Mouse (Mus musculus) hematopoietic stem cell, adult 5-6 weeks (primary cell): ENCODE data around the gene Tamm41. TPM values are rescaled to one million over a fixed set of nuclear protein-coding genes. Genes with fewer than 3 reads are reported as not detected.

Experiments used
- ATAC-seq, 2 experiments: fragments of 125-278 bp in 1 of 2; replicated peaks in 1 of 2; 2 replicates each; pipeline ENCODE4 v1.8.0; 2016 to 2017; ENCODE audit warnings: inconsistent platforms in 2 of 2, mild to moderate bottlenecking in 2 of 2, moderate number of reproducible peaks in 2 of 2, low read depth in 1 of 2, moderate TSS enrichment in 1 of 2; ENCODE audit not compliant: low FRiP score in 2 of 2, poor library complexity in 2 of 2, severe bottlenecking in 2 of 2, insufficient read depth in 1 of 2, low TSS enrichment in 1 of 2
- total RNA-seq: library from RNA; stranded (forward); fragments of 172-1452, 232-1000 nt; gene quantifications from 2 replicates; pipeline ENCODE4 v1.2.3, GENCODE M21; 2017

The Tamm41 gene
- total RNA-seq, 1 experiment from 2014 or later: 53.1 TPM

GRCm38 (mm10) chr6:114993659-114994058 lies 44.0 kb downstream of the Tamm41 start:
- ATAC-seq: no peak

DNA sequence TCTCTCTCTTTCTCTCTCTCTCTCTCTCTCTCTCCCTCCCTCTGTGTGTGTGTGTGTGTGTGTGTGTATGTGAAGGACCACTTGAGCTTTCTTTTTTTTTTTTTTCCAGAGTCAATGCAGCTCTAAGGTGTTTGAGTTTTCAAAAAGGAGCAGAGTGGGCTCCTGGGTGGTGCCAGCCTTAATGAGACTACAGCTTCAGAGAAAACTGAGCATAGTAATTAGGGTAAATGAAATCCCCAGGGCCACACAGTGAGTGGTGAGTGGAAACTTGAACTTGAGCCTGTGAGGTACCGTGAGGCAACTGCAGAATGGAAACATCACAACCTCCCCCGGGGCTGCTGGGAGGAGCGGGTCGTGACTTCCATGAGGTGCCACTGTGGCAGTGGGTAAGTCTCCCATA lies 45.8 kb downstream of the Tamm41 start:
- no peak for ATAC-seq

- peak; percentile 77 to 85 for ATAC-seq
Observed at GRCm38 (mm10) chr6:114988619-114988980, 49.1 kb downstream of the Tamm41 start.

DNA sequence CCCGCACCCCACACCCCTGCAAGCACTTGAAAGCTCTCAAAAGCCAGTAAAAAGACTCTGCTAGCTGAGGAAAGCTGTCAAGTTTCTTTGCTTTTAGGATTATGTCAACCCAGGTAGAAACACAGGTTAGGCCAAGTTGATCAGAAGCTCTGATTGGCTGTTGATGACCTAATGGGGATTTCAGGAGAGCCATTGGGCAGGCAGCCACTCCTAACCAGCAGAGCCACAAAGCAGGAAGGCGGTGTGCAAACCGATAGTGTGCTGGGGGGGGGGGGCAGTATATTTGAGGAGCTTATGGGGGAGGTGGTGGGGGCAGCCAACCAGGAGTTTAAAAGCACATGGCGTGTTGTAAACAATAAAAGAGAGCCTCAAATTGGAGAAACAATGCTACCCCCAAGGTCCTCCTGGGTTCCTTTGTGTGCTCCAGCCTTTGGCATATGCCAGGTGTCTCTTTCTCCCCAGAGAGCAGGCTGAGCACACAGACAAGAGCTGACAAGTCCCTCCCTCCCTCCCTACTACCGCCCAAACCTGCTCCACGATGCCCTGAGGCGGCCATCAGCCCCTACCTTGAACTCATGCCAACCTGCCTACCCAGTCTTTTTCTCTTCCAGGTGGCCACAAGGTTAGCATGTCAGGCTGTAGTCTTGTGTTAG lies 49.6 kb downstream of the Tamm41 start:
- no peak for ATAC-seq

GRCm38 (mm10) chr6:114982671-114983070 lies 55.0 kb downstream of the Tamm41 start:
- no peak for ATAC-seq

DNA sequence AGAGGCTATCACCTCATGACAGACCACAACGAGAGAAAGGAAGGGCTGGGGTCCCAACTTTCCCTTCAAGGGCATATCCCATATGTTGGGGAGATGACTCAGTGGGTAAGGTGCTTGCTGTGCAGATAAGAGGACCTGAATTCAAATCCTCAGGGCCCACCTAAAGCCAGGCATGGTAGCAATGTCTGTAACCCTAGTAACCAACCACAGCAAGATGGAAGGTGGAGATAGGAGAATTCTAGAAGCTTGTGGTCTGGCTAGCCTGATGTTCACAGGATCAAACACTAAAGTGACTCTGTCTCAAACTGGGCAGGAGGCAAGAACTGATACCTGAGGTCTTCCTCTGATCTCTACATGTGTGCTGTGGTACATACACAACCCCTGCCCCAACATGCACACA lies 58.0 kb downstream of the Tamm41 start:
- no peak for ATAC-seq

DNA sequence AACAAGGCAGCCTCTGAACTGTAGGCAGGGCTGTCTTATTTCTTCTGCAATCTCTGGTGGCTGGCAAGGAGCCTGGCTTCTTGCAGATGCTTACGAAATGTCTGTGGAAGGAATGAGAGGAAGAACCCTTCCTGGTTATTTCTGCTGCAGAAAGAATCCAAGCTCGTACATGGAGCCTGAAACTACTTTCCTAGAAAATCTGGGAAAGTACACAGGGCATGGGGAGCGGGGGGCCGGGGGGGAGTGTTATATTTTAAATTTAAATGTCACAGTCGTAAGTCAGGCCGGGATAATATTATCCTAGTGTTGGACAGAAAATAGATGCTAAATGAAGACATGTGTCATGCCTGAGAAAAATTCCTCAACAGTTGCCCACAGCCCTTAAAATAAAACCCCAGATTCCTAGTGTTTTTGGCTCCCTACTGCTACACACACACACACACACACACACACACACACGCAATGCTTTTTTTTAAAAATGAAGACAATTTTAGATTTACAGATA lies 60.7 kb downstream of the Tamm41 start:
- ATAC-seq: no peak

DNA sequence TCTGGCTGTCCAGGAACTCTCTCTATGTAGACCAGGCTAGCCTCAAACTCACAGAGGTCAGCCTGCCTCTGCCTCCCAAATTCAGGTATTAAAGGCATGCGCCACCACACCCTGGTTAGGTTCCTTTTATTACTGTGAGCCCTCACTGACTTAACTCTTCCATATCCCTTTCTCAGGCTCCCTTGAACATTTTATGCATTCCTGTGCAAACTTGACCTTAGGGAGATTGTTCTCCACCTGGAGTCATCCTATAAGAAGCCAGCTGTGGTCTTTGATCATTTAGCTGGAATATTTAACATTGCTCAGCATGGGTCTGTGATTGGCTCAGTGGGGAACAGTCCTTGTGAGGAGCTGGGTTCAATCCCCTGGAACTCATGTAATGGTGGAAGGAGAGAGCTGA lies 63.3 kb downstream of the Tamm41 start:
- no peak for ATAC-seq

DNA sequence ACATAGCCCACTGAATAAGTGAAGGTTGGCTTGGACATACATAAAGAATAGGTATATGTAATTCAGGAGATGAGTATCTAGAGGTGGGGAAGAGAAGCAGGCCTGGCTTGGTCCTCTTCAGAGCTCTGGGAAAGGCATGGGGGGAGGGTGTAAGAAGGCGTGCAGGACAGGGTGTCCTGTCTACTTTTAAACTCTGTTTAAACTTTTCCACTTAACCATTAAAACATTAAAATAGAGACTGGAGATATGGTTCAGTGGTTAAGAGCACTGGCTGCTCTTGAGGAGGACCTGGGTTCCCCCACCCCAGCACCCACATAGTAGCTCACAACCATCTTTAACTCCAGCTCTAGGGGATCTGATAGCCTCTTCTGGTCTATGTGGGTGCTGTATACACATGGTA lies 64.7 kb downstream of the Tamm41 start:
- no peak for ATAC-seq

DNA sequence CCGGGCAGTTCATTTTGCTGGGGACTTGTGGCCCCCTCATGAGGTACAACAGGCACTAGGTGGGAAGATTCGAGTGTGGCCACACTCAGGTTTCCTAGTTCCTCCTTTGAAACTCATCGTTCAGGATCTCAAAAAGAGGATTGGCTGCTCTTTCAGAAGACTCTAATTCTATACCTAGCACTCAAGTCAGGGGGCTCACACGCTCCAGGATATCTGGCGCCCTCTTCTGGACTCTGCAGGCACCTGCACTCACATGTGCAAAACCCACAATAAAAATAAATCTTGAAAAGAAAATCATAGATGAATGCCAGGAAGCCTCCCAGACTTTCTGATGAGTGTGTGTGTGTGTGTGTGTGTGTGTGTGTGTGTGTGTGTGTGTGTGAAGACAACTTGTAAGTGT lies 66.8 kb downstream of the Tamm41 start:
- no peak for ATAC-seq

DNA sequence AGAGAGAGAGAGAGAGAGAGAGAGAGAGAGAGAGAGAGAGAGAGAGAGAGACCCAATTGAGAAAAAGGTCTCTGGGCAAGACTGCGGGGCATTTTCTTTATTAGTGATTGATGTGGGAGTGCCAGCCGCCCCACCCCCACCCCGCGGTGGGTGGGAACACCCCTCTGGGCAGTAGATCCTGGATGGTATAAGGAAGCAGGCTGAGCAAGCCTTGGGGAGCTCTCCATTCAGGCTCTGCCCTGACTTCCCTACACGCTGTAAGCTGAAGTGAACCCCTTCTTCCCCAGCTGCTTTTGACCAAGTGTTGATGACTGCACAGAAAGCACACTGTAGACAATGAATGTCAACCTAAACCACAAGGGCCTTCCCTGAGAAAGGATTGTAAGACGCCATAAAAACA lies 67.3 kb downstream of the Tamm41 start:
- ATAC-seq: no peak

DNA sequence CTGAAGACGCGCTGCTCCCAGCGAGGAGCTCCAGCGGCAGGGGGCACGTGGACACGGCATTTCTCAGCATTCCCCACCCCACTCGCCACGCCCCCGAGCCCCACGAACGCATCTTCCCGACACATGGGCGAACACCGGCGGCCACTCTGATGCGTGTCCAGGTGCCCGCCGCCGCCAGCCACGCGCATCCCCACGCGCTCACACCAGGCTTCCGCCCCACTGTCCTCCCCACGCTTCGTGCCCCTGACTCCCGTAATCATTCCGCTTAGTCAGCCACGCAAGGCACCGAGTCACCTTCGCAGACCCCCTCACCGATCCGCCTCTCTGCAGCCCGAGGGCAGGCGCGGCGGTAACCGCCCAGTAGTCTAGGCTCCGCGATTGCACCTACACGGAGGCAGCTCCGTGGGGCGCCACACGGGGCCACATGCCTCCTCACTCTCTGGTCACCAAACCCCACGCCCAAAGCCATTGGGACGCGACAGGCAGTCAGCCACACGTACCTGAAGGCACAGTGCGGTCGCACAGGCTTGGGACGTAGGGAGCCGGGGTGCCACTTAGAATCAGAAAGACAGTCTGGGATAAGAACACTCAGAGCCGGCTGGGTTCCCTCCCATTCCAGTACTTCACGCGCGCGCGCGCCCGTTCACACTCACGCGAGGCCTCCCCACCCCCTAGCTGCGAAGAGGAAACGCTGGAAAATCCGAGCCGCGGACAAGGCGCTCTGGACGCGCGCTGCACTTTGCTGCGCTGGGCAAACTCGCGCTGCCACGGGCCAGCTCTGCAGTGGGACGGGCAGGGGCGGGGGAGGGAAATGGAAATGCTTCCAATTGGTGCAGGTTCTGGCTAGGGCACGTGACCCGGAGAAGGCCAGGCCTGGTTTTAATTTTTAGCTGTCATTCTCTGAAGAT lies 68.2 kb downstream of the Tamm41 start, which contains the start of gene Vgll4:
Vgll4 (minus strand) TSS at position 782 of the 908 bp plus-strand sequence.
- peak in 1 of 2 experiments; percentile 41; a peak in 2 of 4 replicates for ATAC-seq

DNA sequence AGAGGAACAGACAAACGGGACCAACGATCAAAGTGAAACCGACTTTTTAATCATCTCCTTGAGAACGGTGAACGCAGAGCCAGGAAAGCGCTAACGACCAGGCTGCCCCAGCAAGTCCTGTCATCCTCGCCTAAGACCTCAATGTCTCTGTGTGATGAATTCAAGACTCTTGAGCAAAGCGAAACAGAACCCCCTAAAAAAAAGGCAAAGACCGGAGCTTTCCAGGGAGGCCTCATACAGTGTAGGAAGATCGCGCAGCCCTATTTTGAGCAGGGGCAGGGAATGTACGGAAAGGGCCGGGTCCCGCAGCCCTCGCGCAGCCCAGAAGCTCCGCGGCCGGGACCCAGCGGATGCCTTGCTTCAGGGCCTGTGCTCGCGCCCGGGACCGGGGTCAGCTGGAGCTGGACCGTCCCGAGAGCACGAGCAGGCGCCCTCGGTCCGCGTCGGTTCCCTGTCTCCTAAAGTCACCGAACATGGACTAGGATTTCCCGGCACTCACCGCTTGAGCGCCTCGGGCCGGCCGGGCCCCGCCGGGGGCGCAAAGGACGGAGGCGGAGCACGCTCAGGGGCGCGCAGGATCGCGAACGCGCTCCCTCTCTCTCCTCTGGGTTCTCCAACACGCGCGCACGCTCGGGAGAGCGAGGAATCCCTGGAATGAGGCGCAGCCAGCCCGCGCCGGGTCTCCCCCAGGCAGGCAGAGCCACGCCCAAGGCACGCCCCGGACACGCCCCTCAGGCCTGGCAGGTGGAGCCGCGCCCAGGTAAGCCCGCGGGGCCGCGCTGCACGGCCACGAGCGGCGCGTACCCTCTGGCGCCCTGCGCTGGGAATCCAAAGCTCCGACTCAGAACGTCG lies 69.1 kb downstream of the Tamm41 start:
- ATAC-seq: peak in 1 of 2 experiments; percentile 13; a peak in 1 of 4 replicates

- no peak for ATAC-seq
Observed at GRCm38 (mm10) chr6:114967623-114968022, 70.1 kb downstream of the Tamm41 start.

GRCm38 (mm10) chr6:114966396-114967154 lies 71.1 kb downstream of the Tamm41 start:
- no peak for ATAC-seq

GRCm38 (mm10) chr6:114965802-114966201 lies 71.9 kb downstream of the Tamm41 start:
- ATAC-seq: no peak

DNA sequence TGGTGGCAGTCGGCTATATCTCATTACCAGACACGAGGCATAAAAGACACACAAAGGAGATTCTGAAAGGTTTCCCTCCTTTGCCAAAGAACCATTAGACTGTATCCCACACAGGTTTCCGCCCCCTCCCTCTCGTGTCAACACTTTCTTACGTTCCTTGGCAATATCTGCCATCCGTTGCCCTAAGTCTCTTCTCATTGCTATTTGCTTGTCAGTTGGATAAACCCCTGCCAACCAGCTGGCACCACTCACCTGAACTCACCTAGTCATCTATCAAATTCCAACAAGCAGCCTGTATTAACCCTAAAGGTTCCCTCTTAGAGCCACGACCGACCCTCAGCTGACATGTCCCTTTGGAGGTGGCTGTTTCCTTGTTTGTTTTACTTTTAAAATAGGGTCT lies 72.3 kb downstream of the Tamm41 start:
- no peak for ATAC-seq
